Mouse (Mus musculus) spleen, postnatal 36 days (tissue): ENCODE data around the gene Clic1.
A peak's percentile ranks its signal among the peaks of the same experiment; 100 is the strongest.
"Not testable (repeated sequence)": the region's sequence is repeated elsewhere in the genome, so short reads cannot be mapped to it uniquely, and the experiment has no call there.

ENCODE experiments used
- DNase-seq, 2 experiments: peaks; one replicate each; pipeline ENCODE4 v3.0.0; 2022; ENCODE audit warnings: low spot score in 2 of 2, mixed read lengths in 1 of 2

The Clic1 gene

DNA sequence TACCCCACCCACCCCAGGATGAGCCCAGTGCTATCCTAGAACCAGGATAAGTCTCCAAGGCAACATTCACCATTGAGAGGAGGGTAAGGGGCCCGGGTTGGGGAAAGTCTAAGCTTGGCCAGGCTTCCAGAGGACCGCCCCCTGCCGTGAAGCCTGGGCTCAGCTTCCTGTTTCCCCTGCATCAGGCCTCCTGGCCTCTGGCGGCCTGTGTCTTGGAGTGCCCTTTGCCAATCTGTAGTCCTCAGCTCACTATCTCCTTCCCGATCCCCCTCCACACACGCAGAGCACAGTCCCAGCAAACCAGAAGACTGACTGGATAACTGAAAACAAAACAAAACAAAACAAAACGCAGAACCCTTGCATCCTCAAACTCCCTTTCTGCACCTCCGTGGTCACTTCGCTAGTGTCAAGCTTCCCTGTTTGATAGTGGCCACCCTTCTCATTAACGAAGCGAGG, at the start of gene Clic1:
Gene Clic1, plus strand, starts transcription at position 406 of the 456 bp plus-strand sequence.
- DNase-seq: peak; percentile 58 to 68

GRCm38 (mm10) chr17:35000717-35001451, 48.9 kb upstream of the Clic1 start, which contains the start of gene Vars:
Gene Vars, plus strand, starts transcription at chr17:35000987.
- peak; percentile 78 to 80 for DNase-seq

- peak; percentile 62 to 66 for DNase-seq
These were observed 48.2 kb upstream of the Clic1 start for GRCm38 (mm10) chr17:35001452-35002152.

DNA sequence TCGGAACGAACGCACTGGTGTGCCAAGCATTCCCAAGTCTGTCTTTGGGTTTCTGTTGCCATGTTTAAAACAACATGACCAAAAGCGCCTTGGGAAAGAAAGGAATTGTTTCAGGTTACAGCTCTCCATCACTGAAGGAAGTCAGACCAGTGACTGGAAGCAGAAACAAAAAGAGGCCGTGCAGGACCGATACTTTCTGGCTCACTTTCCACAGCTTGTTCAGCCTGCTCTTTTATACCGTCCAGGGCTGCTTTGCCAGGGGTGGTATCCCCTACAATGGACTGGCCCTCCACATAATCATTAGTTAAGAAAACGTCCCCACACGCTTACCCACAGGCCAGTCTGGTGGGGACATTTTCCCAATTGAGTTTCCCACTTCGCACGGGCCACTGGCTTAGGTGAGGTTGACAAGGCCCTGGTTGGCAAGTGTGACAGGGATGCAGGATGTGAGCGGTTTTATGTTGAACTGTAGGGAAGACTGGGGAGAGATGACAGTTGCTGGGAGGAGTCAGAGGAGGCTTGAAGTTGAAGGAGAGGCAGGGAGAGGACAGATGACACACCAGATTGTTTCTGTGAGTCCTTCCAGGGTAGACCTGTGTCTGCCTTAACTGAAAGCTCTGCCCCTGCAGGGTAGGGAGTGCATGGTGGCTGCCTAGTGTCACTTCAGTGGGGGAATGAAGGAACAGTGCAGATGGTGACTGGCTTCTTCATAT, 47.5 kb upstream of the Clic1 start:
- DNase-seq: no peak

- no peak for DNase-seq
These were observed 46.5 kb upstream of the Clic1 start for GRCm38 (mm10) chr17:35003022-35003838.

GRCm38 (mm10) chr17:35004075-35004717, 45.6 kb upstream of the Clic1 start:
- DNase-seq: no peak

DNA sequence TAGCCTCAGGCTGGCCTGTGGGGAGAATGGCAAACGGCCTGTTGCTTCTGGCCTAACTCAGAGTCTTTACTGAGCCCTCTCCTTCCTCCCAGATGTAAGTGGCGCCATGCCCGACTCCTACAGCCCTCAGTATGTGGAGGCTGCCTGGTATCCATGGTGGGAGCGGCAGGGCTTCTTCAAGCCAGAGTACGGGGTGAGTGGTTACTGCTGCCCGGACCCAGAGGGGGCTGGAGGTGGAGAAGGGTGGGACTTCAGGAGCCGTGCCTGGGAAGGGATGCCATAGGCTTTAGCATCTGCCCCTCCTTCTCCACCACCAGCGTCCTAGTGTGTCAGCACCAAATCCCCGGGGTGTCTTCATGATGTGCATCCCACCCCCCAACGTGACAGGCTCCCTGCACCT, 44.6 kb upstream of the Clic1 start:
- DNase-seq: no peak

DNA sequence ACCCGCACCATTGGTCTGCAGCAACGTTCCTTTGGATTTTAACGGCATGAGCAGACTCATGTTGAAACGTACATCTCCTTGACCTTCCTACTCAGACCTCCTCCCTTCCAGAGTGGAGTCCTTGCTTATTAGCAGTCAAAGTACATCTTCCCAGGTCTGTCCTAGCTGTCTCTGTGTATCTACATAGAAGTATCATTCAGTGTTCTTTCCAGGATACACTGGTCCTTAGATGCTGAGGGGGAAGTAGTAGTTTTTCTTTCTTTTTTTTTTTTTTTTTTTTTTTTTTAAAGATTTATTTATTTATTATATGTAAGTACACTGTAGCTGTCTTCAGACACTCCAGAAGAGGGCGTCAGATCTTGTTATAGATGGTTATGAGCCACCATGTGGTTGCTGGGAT, 43.9 kb upstream of the Clic1 start:
- not testable (repeated sequence) for DNase-seq

GRCm38 (mm10) chr17:35007387-35007991, 42.3 kb upstream of the Clic1 start:
- DNase-seq: no peak

DNA sequence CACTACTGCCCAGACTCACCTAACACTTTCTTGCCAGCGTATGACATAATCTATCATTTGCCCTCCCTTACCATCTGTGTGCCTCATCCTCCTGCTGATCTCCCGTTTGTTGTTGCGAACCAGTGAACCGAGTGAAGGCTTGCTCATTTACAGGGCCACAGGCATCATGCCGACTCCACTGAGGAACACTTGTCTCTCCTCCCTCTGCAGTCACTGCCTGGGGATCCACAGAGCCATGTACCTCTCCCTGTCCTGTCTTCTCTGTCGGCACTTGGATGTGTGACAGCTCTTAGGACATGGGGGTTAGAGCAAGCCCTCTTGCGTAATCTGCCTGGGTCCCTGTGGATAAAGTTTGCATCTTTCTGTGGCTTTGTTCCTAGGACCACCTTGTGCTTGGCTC, 40.2 kb upstream of the Clic1 start:
- DNase-seq: no peak

- DNase-seq: no peak
These were observed 38.3 kb upstream of the Clic1 start for GRCm38 (mm10) chr17:35011440-35011839.

DNA sequence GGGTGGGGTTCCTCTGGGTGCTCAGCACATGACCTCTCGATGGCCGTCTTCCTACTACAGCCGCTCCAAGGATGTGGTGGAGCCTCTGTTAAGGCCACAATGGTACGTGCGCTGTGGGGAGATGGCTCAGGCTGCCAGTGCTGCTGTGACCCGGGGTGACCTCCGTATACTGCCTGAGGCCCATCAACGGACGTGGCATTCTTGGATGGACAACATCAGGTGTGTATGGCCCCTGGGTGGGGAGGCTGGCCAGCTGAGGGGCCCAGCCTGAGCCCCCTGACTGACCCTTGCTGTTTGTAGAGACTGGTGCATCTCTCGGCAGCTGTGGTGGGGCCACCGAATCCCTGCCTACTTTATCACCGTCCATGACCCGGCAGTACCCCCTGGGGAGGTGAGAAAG, 37.3 kb upstream of the Clic1 start:
- no peak for DNase-seq

GRCm38 (mm10) chr17:35013221-35013620, 36.5 kb upstream of the Clic1 start:
- no peak for DNase-seq

- DNase-seq: no peak
These were observed 34.5 kb upstream of the Clic1 start for GRCm38 (mm10) chr17:35015296-35015695.

- DNase-seq: no peak
These were observed 33.4 kb upstream of the Clic1 start, which contains the start of gene Vwa7 for GRCm38 (mm10) chr17:35016376-35016775. Gene Vwa7, plus strand, starts transcription at chr17:35016579.

- no peak for DNase-seq
These were observed 32.7 kb upstream of the Clic1 start for GRCm38 (mm10) chr17:35016791-35017705.

DNA sequence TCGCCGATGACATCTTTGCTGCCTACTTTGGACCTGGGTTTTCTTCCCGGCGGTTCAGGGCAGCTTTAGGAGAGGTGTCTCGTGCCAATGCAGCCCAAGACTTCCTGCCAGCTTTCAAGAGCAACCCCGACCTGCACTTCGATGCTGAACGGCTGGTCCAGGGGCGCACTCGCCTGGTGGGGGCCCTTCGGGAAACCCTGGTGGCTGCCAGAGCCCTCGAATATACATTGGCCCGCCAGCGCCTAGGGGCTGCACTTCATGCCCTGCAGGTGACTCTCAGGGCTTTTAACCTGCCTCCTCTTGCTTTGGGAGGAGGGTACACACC, 32.1 kb upstream of the Clic1 start:
- DNase-seq: no peak

DNA sequence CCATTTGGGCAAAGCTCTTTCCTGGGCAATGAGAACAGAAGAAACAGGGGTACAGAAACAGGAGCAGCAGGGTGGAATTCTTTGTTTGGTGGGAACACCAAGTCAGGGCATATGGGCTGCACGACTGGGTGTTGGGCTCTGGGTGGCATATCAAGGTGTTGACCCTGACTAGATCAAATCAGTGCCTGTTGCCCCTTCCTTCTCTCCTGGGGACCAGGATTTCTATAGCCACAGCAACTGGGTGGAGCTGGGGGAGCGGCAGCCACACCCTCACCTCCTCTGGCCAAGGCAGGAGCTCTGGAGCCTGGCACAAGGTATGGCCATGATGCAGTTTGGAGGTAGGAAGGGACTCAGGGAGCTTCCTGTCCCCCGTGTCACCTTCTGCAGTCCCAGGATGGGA, 31.6 kb upstream of the Clic1 start:
- no peak for DNase-seq

DNA sequence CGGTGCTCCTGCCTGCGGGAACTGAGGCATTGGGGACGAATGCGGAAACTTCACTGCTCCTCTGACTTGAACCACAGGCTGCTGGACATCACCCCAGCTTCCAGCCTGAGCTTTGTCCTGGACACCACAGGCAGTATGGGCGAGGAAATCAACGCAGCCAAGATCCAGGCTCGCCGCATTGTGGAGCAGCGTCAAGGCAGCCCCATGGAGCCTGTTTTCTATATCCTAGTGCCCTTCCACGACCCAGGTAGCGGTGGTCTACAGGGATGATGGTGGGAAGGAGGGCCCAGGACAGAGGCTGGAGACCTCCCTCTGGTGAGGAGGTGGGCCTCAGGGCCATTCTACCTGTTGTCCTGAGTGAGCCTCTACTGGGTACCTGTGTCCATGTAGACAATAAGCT, 29.9 kb upstream of the Clic1 start:
- DNase-seq: no peak

DNA sequence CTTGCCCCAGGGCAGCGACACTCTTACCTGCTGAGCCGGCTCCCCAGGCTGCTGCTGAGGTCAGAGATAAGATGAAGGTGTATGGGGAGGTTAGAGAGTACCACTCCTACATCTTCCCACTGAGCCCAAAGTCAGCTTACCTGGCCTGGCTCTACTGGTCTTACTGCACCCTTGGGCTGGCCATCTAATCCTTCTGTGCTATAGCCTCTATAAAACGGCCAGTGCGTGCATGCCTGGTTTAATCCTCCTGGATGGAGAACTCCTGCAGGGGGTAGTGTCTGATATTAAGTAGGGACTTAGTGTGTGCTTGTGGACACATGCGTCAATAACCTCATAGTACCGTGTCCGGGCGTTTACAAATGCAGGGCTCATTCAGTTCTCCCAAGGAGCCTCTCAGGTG, 29.2 kb upstream of the Clic1 start:
- no peak for DNase-seq
